Mouse (Mus musculus) splenic B cell, adult 2 months (primary cell): ENCODE data around the gene Cyp4b1.
"Not testable (repeated sequence)": the region's sequence is repeated elsewhere in the genome, so short reads cannot be mapped to it uniquely, and the experiment has no call there.

ENCODE experiments used
- DNase-seq: peaks from one replicate; pipeline ENCODE4 v3.0.0-alpha.2; 2011; ENCODE audit warnings: low read depth, low spot score
- H3K27me3 ChIP-seq: 2 replicates; pipeline ENCODE4 v1.6.1; 2012; ENCODE audit warnings: mild to moderate bottlenecking, low read length, moderate library complexity, mixed read lengths; ENCODE audit not compliant: control insufficient read depth, poor library complexity, insufficient read depth, severe bottlenecking
- H3K36me3 ChIP-seq: 2 replicates; pipeline ENCODE4 v1.6.1; 2012; ENCODE audit warnings: mild to moderate bottlenecking, low read length, moderate library complexity, mixed read lengths; ENCODE audit not compliant: control insufficient read depth, poor library complexity, insufficient read depth, severe bottlenecking

The Cyp4b1 gene

DNA sequence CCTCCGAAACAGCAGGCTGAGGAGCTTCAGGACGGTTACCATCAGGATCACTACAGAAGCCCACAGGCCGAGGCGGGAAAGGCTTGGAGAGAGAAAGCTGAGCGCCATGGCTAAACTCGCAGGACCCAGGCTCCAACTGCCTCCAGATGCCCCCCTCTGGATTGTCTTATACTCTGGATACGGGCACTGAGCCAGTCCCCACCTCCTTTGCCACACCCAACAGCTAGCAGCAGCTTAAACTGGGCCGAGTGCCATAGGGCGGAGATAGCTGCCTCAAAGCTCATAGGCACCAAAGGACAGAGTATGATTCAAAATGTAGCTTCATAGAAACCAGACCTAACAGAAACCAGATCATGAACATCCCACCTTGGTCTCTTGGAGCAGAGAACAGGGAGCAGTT, at the start of gene Cyp4b1:
Gene Cyp4b1 (minus strand): TSS at position 144 of the 400 bp plus-strand sequence.
- no peak for DNase-seq
- no peaks in the 10 kb centered on the region for H3K36me3 ChIP-seq

GRCm38 (mm10) chr4:115686299-115686698, 38.8 kb upstream of the Cyp4b1 start:
- DNase-seq, result no peak
- no peaks in the 10 kb centered on the region for H3K27me3 ChIP-seq
- no peaks in the 10 kb centered on the region for H3K36me3 ChIP-seq

More for the DNA sequence above, at the start of gene Cyp4b1:
- no peaks in the 10 kb centered on the region for H3K27me3 ChIP-seq

GRCm38 (mm10) chr4:115659190-115659589, 11.7 kb upstream of the Cyp4b1 start:
- Histone ChIP-seq H3K27me3 (no peaks in the 10 kb centered on the region), H3K36me3 (no peaks in the 10 kb centered on the region)
- no peak for DNase-seq

DNA sequence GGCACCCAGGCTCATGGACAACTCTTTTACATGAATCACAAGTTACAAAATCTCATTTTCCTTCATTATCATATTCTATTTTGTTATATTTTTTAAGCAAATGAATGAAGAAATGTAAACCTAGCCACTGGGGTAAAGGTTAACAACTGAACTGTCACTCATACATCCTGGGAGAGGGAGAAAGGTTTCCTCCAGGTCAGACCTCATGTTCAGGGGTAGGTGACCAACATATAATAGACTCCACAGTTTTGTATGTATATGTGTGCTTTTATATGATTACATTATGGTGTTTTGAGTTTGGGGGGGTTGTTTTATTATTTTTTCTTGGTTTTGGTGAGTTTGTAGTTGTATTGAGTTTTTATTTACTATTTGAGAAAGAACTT, 10.3 kb upstream of the Cyp4b1 start:
- Histone ChIP-seq H3K36me3 (no peaks in the 10 kb centered on the region), H3K27me3 (no peaks in the 10 kb centered on the region)
- DNase-seq, result no peak

DNA sequence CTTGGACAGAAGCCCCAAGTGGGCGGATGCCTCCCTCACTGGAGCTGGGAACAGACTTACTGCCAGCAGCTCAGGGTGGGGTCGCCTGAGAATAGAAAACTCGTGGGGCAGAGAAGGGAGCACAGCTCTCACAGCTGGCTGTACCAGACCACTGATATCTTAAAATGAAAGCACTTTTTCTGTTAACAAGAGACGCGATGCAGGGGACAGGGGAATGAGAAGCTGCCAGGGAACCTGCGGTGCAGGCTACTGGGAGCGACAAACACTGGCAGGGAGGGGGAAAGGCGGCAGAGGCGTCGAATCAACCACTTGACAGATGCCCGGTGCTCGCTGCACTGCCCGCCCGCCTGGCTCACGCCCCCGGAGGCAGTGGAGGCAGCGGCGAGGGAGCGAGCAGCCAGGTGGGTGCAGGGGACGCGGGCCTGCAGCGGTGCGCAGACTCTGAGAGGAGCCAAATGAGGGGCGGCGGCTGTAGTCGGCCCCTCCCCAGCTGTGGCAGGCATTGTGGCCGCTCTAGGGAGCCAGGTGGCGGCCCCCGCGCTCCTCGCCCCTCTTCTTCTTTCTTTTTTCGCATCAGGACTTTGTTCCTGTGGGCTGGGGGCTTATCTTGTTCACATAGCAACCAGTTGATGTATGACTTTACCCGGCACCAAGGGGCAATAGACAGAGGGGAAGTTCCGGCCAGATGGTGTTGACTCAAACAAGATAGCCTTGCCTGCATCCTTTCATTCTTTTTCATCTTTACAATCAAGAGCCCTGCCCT, 9.8 kb upstream of the Cyp4b1 start:
- DNase-seq, result peak; percentile 22
- H3K36me3 ChIP-seq, result no peaks in the 10 kb centered on the region

DNA sequence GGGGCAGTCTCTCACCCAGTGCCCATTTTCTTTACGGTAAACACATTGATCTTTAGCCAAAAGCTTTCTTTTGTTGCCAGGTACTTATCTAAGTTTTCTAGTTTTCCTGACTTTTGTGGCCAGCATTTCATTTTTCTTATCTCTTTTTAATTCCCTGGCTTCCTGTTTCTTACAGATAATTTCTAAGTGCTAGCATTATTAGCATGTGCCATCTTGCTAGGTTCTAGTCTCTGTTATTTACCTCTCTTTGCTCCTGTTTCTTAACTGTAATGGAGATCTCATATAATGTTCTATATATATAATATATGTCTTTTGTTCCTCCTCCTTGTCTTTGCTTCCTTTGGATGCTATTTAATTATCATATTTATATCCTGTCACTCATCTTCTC, 9.0 kb upstream of the Cyp4b1 start:
- H3K27me3 ChIP-seq, H3K36me3 ChIP-seq, DNase-seq: not testable (repeated sequence)

More for the DNA sequence above, 9.8 kb upstream of the Cyp4b1 start:
- H3K27me3 ChIP-seq, result no peaks in the 10 kb centered on the region

- H3K27me3 ChIP-seq, DNase-seq, H3K36me3 ChIP-seq: not testable (repeated sequence)
Observed at GRCm38 (mm10) chr4:115655841-115656534, 8.5 kb upstream of the Cyp4b1 start.

- no peaks in the 10 kb centered on the region for H3K27me3 ChIP-seq
- DNase-seq, result no peak
Observed at GRCm38 (mm10) chr4:115650866-115651265, 3.3 kb upstream of the Cyp4b1 start.

GRCm38 (mm10) chr4:115649344-115649743, 1.8 kb upstream of the Cyp4b1 start:
- H3K27me3 ChIP-seq, result no peaks in the 10 kb centered on the region
- no peak for DNase-seq
- no peaks in the 10 kb centered on the region for H3K36me3 ChIP-seq

More at GRCm38 (mm10) chr4:115650866-115651265, 3.3 kb upstream of the Cyp4b1 start:
- no peaks in the 10 kb centered on the region for H3K36me3 ChIP-seq

- Histone ChIP-seq H3K36me3 (no peaks in the 10 kb centered on the region), H3K27me3 (no peaks in the 10 kb centered on the region)
- DNase-seq, result no peak
Observed at GRCm38 (mm10) chr4:115648752-115649151, 1.2 kb upstream of the Cyp4b1 start.

DNA sequence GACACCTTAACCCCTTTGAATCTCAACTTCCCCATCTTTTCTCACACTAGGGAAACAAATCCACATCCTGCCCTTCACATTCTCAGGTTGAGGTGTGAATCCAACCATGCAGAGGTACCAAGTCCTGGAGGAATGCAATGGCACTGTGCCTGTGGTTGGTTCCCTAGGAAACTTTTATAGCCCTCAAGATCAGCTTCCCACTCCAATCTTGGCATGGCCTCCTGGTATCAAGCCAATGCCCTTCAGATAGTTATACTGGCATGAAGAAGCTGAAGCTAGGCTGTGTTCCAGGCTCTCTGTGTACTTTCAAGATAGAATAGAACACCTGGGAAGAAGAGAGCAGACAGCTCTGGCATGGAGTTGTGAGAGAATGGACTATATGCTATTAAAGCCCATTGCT, 2.2 kb downstream of the Cyp4b1 start:
- Histone ChIP-seq H3K36me3 (no peaks in the 10 kb centered on the region), H3K27me3 (no peaks in the 10 kb centered on the region)
- DNase-seq, result no peak

DNA sequence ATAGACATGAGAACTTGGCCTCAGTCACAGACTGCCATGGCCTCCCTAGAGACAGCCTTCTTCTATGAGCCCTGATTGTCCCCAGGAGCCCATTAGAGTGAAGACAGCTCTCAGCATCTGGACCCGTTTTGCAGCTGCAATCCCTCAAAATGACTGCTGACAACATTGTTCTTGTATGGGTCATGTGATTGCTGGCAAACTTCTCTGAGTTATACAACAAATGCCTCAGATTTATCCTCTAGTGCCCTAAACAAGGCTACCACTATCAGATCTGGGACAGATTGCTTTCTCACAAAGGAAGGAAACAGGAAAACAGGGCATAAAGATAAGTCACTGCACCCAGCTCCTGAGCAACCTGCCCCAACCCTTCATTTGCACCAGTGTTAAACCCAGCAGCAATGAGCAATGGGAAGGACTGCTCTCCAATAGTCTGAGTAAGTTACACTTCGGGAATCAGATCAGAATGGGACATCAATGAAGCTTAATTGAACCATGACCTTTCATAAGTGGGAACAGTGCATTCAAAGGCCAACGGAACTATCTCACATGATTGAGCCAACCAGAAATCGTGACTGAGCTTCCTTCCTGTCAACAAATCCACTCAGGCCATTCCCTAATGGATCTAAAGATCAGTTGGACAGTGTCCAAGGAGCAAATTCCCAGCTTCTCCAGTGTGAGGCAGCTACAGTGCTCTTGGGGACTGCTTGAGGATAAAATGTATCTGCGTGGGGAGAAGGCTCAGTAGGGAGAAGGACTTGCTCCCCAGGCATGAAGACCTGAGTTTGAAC, 4.4 kb downstream of the Cyp4b1 start:
- DNase-seq, result no peak
- H3K36me3 ChIP-seq, result no peaks in the 10 kb centered on the region
- no peaks in the 10 kb centered on the region for H3K27me3 ChIP-seq

DNA sequence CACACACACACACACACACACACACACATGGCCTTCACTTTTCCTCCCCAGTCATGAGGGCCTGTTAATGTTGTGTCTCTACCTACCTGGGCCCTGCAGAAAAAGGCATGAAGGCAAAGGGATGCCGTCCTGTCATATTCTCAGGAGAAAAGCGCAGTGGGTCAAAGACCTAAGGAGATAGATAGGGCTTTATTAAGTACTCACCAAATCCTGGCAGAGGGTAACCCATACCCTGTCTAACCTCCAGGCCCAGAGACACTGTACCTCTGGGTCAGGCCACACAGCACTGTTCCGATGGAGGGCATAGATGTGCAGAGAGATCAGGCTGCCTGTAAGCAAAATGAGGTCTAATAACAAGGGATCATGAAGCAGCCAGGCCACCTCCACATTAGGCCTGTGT, 22.0 kb downstream of the Cyp4b1 start:
- not testable (repeated sequence) for DNase-seq, H3K27me3 ChIP-seq, H3K36me3 ChIP-seq

DNA sequence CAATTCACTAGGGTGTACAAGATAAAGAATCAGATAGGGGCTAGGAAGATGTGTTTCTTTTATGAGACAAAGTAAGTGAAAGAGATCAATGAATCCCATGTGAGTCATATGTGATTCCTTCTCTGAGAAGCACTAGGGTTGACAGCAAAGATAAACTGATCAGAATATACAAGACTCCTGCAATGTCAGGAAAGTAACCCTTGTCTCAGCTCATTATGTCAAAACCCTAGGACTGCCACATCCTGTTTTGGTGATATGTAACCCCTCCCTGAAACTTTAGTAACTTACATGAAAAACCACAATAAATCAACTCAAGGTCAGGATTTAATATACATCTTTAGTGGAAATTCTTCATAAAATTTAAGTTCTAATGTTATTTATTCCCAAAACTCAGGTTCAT, 33.5 kb downstream of the Cyp4b1 start:
- Histone ChIP-seq H3K27me3 (no peaks in the 10 kb centered on the region), H3K36me3 (no peaks in the 10 kb centered on the region)
- no peak for DNase-seq

- H3K27me3 ChIP-seq, H3K36me3 ChIP-seq, DNase-seq: not testable (repeated sequence)
Observed at GRCm38 (mm10) chr4:115600611-115601010, 46.9 kb downstream of the Cyp4b1 start, which contains the start of gene Cyp4a32. Gene Cyp4a32 (plus strand): TSS chr4:115600969.
